Mouse (Mus musculus) heart, postnatal 0 days (tissue): ENCODE data around the gene Hfe2.

ENCODE experiments used
- CTCF ChIP-seq: IDR thresholded peaks from 2 replicates; pipeline ENCODE4 v1.5.1; 2016; ENCODE audit warnings: antibody characterized with exemption, control low read depth, low read depth
- EP300 ChIP-seq: IDR thresholded peaks from 2 replicates; pipeline ENCODE4 v1.6.1; 2016; ENCODE audit warnings: antibody characterized with exemption, low read depth

GRCm38 (mm10) chr3:96545565-96545964 lies 20.6 kb downstream of the Hfe2 start:
- no peak for TF ChIP-seq EP300
- peak; percentile 47 for TF ChIP-seq CTCF
